8 mouse cellular contexts compared by ENCODE assay signal in the genomic region with DNA sequence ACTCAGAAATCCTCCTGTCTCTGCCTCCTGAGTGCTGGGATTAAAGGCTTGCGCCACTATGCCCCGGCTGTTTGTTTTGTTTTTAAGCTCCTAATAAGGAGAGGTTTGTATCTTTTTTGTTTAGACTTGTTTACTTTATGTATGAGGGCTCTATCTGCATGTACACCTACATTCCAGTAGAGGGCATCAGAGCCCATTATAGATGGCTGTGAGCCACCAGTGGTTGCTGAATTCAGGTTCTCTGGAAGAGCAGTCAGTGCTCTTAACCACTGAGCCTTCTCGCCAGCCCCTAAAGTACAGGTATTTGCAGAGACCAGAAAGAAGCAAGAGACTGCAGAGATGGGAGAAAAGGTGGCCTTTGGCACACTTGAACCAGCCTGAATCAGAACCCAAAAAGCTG. TPM values are rescaled to one million over a fixed set of nuclear protein-coding genes. Genes with fewer than 3 reads are reported as not detected.
DNase-seq lines count a peak whose midpoint lies in the region; ATAC-seq and TF ChIP-seq lines count a peak whose summit lies in the region.

No protein-coding gene starts in this region.

- no peak overlapping the region for H3K27ac ChIP-seq in liver, postnatal 0 days (ENCODE audit: low read depth)
- H3K27ac ChIP-seq in lung, postnatal 0 days (ENCODE audit: low read length) = no peak overlapping the region

- no peak overlapping the region for H3K9ac ChIP-seq in liver, postnatal 0 days (replicated peaks)
- H3K9ac ChIP-seq in lung, postnatal 0 days (replicated peaks; ENCODE audit: low read depth) = no peak overlapping the region

- TF ChIP-seq EP300 in liver, postnatal 0 days (IDR thresholded peaks at IDR 0.05; ENCODE audit: low read depth) = no peak
- 0 out of 2 replicates have a peak, but pooled peaks have one; percentile 15 for TF ChIP-seq EP300 in lung, postnatal 0 days (IDR thresholded peaks at IDR 0.05)

- no peaks in the 10 kb centered on the region for H3K27me3 ChIP-seq in liver, postnatal 0 days (ENCODE audit: insufficient read depth, low read length)
- no peaks in the 10 kb centered on the region for H3K27me3 ChIP-seq in lung, postnatal 0 days (replicated peaks; ENCODE audit: insufficient read depth, low read length)
- H3K27me3 ChIP-seq in splenic B cell, adult 2 months (ENCODE audit: control insufficient read depth, insufficient read depth, low read length, poor library complexity, severe bottlenecking) = no peaks in the 10 kb centered on the region

- H3K4me2 ChIP-seq in liver, postnatal 0 days (ENCODE audit: low read depth, low read length) = no peak overlapping the region
- no peak overlapping the region for H3K4me2 ChIP-seq in lung, postnatal 0 days (replicated peaks; ENCODE audit: low read depth, low read length)

- peak; percentile 33 to 79 for DNase-seq in adrenal gland, adult (ENCODE audit: inconsistent age in 2 of 2, low spot score in 1 of 2)
- no peak for DNase-seq in adrenal gland, postnatal 4 days (ENCODE audit: low spot score in 2 of 2)
- peak; percentile 17 for DNase-seq in liver, postnatal 0 days
- no peak for DNase-seq in liver
- DNase-seq in cerebellum, postnatal 10 days = peak; percentile 55 to 67
- peak; percentile 22 to 54 for DNase-seq in heart, postnatal 14 days
- DNase-seq in lung, postnatal 0 days (ENCODE audit: low spot score) = peak; percentile 86
- peak; percentile 70 for DNase-seq in splenic B cell, adult 2 months (ENCODE audit: low read depth, low spot score)

- ATAC-seq in liver, postnatal 0 days = no peak
- ATAC-seq in lung, postnatal 0 days = peak; percentile 73

- H3K36me3 ChIP-seq in liver, postnatal 0 days (replicated peaks; ENCODE audit: insufficient read depth, low read length) = no peaks in the 10 kb centered on the region
- H3K36me3 ChIP-seq in lung, postnatal 0 days (ENCODE audit: insufficient read depth, low read length) = no peaks in the 10 kb centered on the region
- no peaks in the 10 kb centered on the region for H3K36me3 ChIP-seq in splenic B cell, adult 2 months (ENCODE audit: control insufficient read depth, insufficient read depth, low read length, poor library complexity, severe bottlenecking)

- H3K9me3 ChIP-seq in liver, postnatal 0 days (ENCODE audit: low read length) = no peaks in the 10 kb centered on the region
- H3K9me3 ChIP-seq in lung, postnatal 0 days (ENCODE audit: low read length) = no peaks in the 10 kb centered on the region

- intact Hi-C loops in heart, postnatal 14 days (cut with DNase I) = loop anchor here (2.0 to 10.0 kb wide), 2 partner anchors 44 to 288 kb away; partner anchors contain the start of gene Cpeb1

- no peak overlapping the region for H3K4me3 ChIP-seq in liver, postnatal 0 days (ENCODE audit: low read depth, low read length)
- H3K4me3 ChIP-seq in lung, postnatal 0 days (ENCODE audit: low read depth, low read length) = no peak overlapping the region

- TF ChIP-seq CTCF in liver, postnatal 0 days (IDR thresholded peaks at IDR 0.05; ENCODE audit: low read depth) = peak; percentile 80
- TF ChIP-seq CTCF in lung, postnatal 0 days (IDR thresholded peaks at IDR 0.05) = peak; percentile 88

- 29% methylated on average over 3 of the region's 3 CpGs for WGBS in liver, postnatal 0 days (ENCODE audit: insufficient replicate concordance)
- 17% methylated on average over 3 of the region's 3 CpGs for WGBS in lung, postnatal 0 days

- H3K4me1 ChIP-seq in liver, postnatal 0 days (ENCODE audit: insufficient read depth) = no peaks in the 10 kb centered on the region
- H3K4me1 ChIP-seq in lung, postnatal 0 days (ENCODE audit: insufficient read depth, low read depth, low read length) = no peaks in the 10 kb centered on the region

RNA-seq across cellular contexts. Expression of gene Pde8a, which starts 46.3 kb away (rescaled TPM):
- total RNA-seq in adrenal gland, postnatal 4 days (2021) = 10 to 100 TPM; 22.3 to 25.8 TPM
- polyA plus RNA-seq in liver, postnatal 0 days (2015; fragmentation: Nextera tagmentation; extraction: Ambion mirVana) = 3.1 and 3.4 TPM in 2 replicates
- 10 to 100 TPM; 13.2 to 14.6 TPM for total RNA-seq in heart, postnatal 14 days (2021)
- polyA plus RNA-seq in lung, postnatal 0 days (2015; fragmentation: Nextera tagmentation; extraction: Ambion mirVana) = 6.1 and 6.5 TPM in 2 replicates

RNA-seq across cellular contexts. Expression of gene Slc28a1, which starts 52.5 kb away (rescaled TPM):
- under 1 TPM; 0.56 TPM for total RNA-seq in adrenal gland, postnatal 4 days (2021)
- 0.09 and 0.11 TPM in 2 replicates for polyA plus RNA-seq in liver, postnatal 0 days (2015; fragmentation: Nextera tagmentation; extraction: Ambion mirVana)
- under 1 TPM; 0.33 to 0.34 TPM for total RNA-seq in heart, postnatal 14 days (2021)
- polyA plus RNA-seq in lung, postnatal 0 days (2015; fragmentation: Nextera tagmentation; extraction: Ambion mirVana) = 0.05 and 0.06 TPM in 2 replicates

Comparison
In these comparisons a context has a peak if more than half of its experiments do, and no peak if none do; other contexts are left out.
1. DNase-seq: peak in adrenal gland, adult (2 of 2), liver, postnatal 0 days (single experiment), cerebellum, postnatal 10 days (2 of 2), heart, postnatal 14 days (2 of 2), lung, postnatal 0 days (single experiment) and splenic B cell, adult 2 months (single experiment); none in adrenal gland, postnatal 4 days (0 of 2) and liver (single experiment).